Mouse (Mus musculus) midbrain, embryonic 10.5 days (tissue): Measurements from ENCODE around the gene Fkbp5. TPM values are rescaled to one million over a fixed set of nuclear protein-coding genes. Genes with fewer than 3 reads are reported as not detected.
"Not testable (repeated sequence)": the region's sequence is repeated elsewhere in the genome, so short reads cannot be mapped to it uniquely, and the experiment has no call there.

Experiments
- DNase-seq: peaks from one replicate; pipeline ENCODE4 v3.0.0-alpha.2; 2017; ENCODE audit warnings: low spot score
- H3K27ac ChIP-seq: fragments of 300-500 bp; sonication (generic); replicated peaks from 2 replicates; pipeline ENCODE4 v1.5.1; 2016; ENCODE audit warnings: mild to moderate bottlenecking
- H3K27me3 ChIP-seq: fragments of 300-500 bp; sonication (generic); 2 replicates; pipeline ENCODE4 v1.6.1; 2016; ENCODE audit warnings: low read depth, mild to moderate bottlenecking; ENCODE audit not compliant: poor library complexity, severe bottlenecking
- H3K36me3 ChIP-seq: fragments of 300-500 bp; sonication (generic); 2 replicates; pipeline ENCODE4 v1.6.1; 2016; ENCODE audit warnings: mild to moderate bottlenecking, moderate library complexity
- H3K4me1 ChIP-seq: fragments of 300-500 bp; sonication (generic); 2 replicates; pipeline ENCODE4 v1.6.1; 2016
- H3K4me3 ChIP-seq: fragments of 300-500 bp; sonication (generic); 2 replicates; pipeline ENCODE4 v1.5.1; 2016; ENCODE audit warnings: mild to moderate bottlenecking, moderate library complexity
- H3K9me3 ChIP-seq: fragments of 300-500 bp; sonication (generic); replicated peaks from 2 replicates; pipeline ENCODE4 v1.6.1; 2016; ENCODE audit warnings: mild to moderate bottlenecking
- WGBS: fragments of 180-500 bp; shearing (Covaris S2); methylation state at CpG from one replicate; pipeline ENCODE4 v1.1.7; 2016; 5-methylcytosine and 5-hydroxymethylcytosine counted together
- polyA plus RNA-seq: library from polyadenylated mRNA; unstranded; fragments of >200 nt; fragmentation: Nextera tagmentation; extraction: Ambion mirVana; gene quantifications from 2 replicates; pipeline ENCODE4 v1.2.1, GENCODE M21; 2016

Fkbp5 gene
- polyA plus RNA-seq, 1 experiment from 2014 or later = 31.9 TPM

GRCm38 (mm10) chr17:28418954-28419353, 98.4 kb downstream of the Fkbp5 start:
- no peak overlapping the region for H3K4me3 ChIP-seq
- 93% methylated on average over 1 of the region's 1 CpGs for WGBS

GRCm38 (mm10) chr17:28418481-28418880, 98.8 kb downstream of the Fkbp5 start:
- not testable (repeated sequence) for DNase-seq, H3K4me1 ChIP-seq

More at GRCm38 (mm10) chr17:28418954-28419353, 98.4 kb downstream of the Fkbp5 start:
- no peaks in the 10 kb centered on the region for H3K9me3 ChIP-seq
- H3K4me1 ChIP-seq = no peaks in the 10 kb centered on the region
- H3K27me3 ChIP-seq = no peaks in the 10 kb centered on the region
- H3K36me3 ChIP-seq = peaks cover 35% of the 10 kb centered on the region
- DNase-seq = no peak
- no peak overlapping the region for H3K27ac ChIP-seq

GRCm38 (mm10) chr17:28417771-28418170, 99.6 kb downstream of the Fkbp5 start:
- H3K4me3 ChIP-seq = no peak overlapping the region
- H3K36me3 ChIP-seq = peaks cover 39% of the 10 kb centered on the region
- DNase-seq = no peak
- 90% methylated on average over 5 of the region's 5 CpGs for WGBS
- H3K9me3 ChIP-seq = no peaks in the 10 kb centered on the region
- no peak overlapping the region for H3K27ac ChIP-seq
- H3K27me3 ChIP-seq = no peaks in the 10 kb centered on the region
- H3K4me1 ChIP-seq = no peaks in the 10 kb centered on the region

More at GRCm38 (mm10) chr17:28418481-28418880, 98.8 kb downstream of the Fkbp5 start:
- H3K4me3 ChIP-seq, H3K27ac ChIP-seq, H3K9me3 ChIP-seq, H3K27me3 ChIP-seq: not testable (repeated sequence)
- peaks cover 36% of the 10 kb centered on the region for H3K36me3 ChIP-seq

- H3K36me3 ChIP-seq = peaks cover 47% of the 10 kb centered on the region
- no peak for DNase-seq
- no peak overlapping the region for H3K27ac ChIP-seq
- H3K27me3 ChIP-seq = no peaks in the 10 kb centered on the region
- no peaks in the 10 kb centered on the region for H3K4me1 ChIP-seq
- 94% methylated on average over 5 of the region's 5 CpGs for WGBS
- H3K4me3 ChIP-seq = no peak overlapping the region
- no peaks in the 10 kb centered on the region for H3K9me3 ChIP-seq
Measured at GRCm38 (mm10) chr17:28415271-28415670, 102.1 kb downstream of the Fkbp5 start.

- no peak overlapping the region for H3K4me3 ChIP-seq
- DNase-seq = no peak
- H3K4me1 ChIP-seq = no peaks in the 10 kb centered on the region
- H3K27me3 ChIP-seq = no peaks in the 10 kb centered on the region
- 90% methylated on average over 10 of the region's 10 CpGs for WGBS
- H3K27ac ChIP-seq = no peak overlapping the region
- peaks cover 62% of the 10 kb centered on the region for H3K36me3 ChIP-seq
- no peaks in the 10 kb centered on the region for H3K9me3 ChIP-seq
Measured at GRCm38 (mm10) chr17:28411381-28411960, 105.9 kb downstream of the Fkbp5 start.

GRCm38 (mm10) chr17:28410731-28411130, 106.6 kb downstream of the Fkbp5 start:
- H3K27ac ChIP-seq = no peak overlapping the region
- H3K36me3 ChIP-seq = peaks cover 67% of the 10 kb centered on the region
- WGBS = 94% methylated on average over 4 of the region's 4 CpGs
- 0 out of 2 replicates have a peak, but pooled peaks cover under 1% of the 10 kb centered on the region for H3K9me3 ChIP-seq
- H3K4me1 ChIP-seq = no peaks in the 10 kb centered on the region
- H3K4me3 ChIP-seq = no peak overlapping the region
- no peak for DNase-seq
- no peaks in the 10 kb centered on the region for H3K27me3 ChIP-seq

- Histone ChIP-seq H3K36me3 (peaks cover 69% of the 10 kb centered on the region), H3K4me1 (no peaks in the 10 kb centered on the region), H3K27me3 (no peaks in the 10 kb centered on the region), H3K27ac (no peak overlapping the region), H3K4me3 (no peak overlapping the region), H3K9me3 (0 out of 2 replicates have a peak, but pooled peaks cover 4% of the 10 kb centered on the region)
- WGBS = 81% methylated on average over 5 of the region's 5 CpGs
- DNase-seq = no peak
Measured at GRCm38 (mm10) chr17:28408251-28408918, 108.9 kb downstream of the Fkbp5 start.

GRCm38 (mm10) chr17:28407418-28408250, 109.7 kb downstream of the Fkbp5 start:
- Histone ChIP-seq H3K4me1 (no peaks in the 10 kb centered on the region), H3K9me3 (0 out of 2 replicates have a peak, but pooled peaks cover 4% of the 10 kb centered on the region), H3K27ac (no peak overlapping the region), H3K4me3 (no peak overlapping the region), H3K36me3 (peaks cover 68% of the 10 kb centered on the region), H3K27me3 (no peaks in the 10 kb centered on the region)
- DNase-seq = peak; percentile 71
- WGBS = 52% methylated on average over 15 of the region's 15 CpGs

- 88% methylated on average over 7 of the region's 7 CpGs for WGBS
- no peaks in the 10 kb centered on the region for H3K27me3 ChIP-seq
- no peak overlapping the region for H3K27ac ChIP-seq
- 0 out of 2 replicates have a peak, but pooled peaks cover 4% of the 10 kb centered on the region for H3K9me3 ChIP-seq
- no peaks in the 10 kb centered on the region for H3K4me1 ChIP-seq
- no peak for DNase-seq
- peaks cover 71% of the 10 kb centered on the region for H3K36me3 ChIP-seq
- no peak overlapping the region for H3K4me3 ChIP-seq
Measured at GRCm38 (mm10) chr17:28406471-28406870, 110.9 kb downstream of the Fkbp5 start.

- H3K4me1 ChIP-seq, H3K9me3 ChIP-seq, H3K27ac ChIP-seq, DNase-seq, H3K27me3 ChIP-seq, H3K4me3 ChIP-seq: not testable (repeated sequence)
- H3K36me3 ChIP-seq = peaks cover 71% of the 10 kb centered on the region
- WGBS = 91% methylated on average over 2 of the region's 2 CpGs
Measured at GRCm38 (mm10) chr17:28404745-28405144, 112.6 kb downstream of the Fkbp5 start.

- Histone ChIP-seq H3K9me3 (0 out of 2 replicates have a peak, but pooled peaks cover 4% of the 10 kb centered on the region), H3K36me3 (peaks cover 75% of the 10 kb centered on the region), H3K27me3 (no peaks in the 10 kb centered on the region), H3K27ac (no peak overlapping the region), H3K4me3 (no peak overlapping the region), H3K4me1 (no peaks in the 10 kb centered on the region)
- WGBS = 95% methylated on average over 11 of the region's 11 CpGs
- DNase-seq = no peak
Measured at GRCm38 (mm10) chr17:28404301-28404700, 113.0 kb downstream of the Fkbp5 start.

GRCm38 (mm10) chr17:28394994-28395393, 122.3 kb downstream of the Fkbp5 start:
- no peak for DNase-seq
- WGBS = 87% methylated on average over 7 of the region's 7 CpGs
- Histone ChIP-seq H3K27me3 (no peaks in the 10 kb centered on the region), H3K36me3 (peaks cover 29% of the 10 kb centered on the region), H3K9me3 (no peaks in the 10 kb centered on the region), H3K4me3 (no peak overlapping the region), H3K27ac (no peak overlapping the region), H3K4me1 (peaks cover 10% of the 10 kb centered on the region)
